Mouse (Mus musculus): ENCODE measurements around the gene Med25.

DNA sequence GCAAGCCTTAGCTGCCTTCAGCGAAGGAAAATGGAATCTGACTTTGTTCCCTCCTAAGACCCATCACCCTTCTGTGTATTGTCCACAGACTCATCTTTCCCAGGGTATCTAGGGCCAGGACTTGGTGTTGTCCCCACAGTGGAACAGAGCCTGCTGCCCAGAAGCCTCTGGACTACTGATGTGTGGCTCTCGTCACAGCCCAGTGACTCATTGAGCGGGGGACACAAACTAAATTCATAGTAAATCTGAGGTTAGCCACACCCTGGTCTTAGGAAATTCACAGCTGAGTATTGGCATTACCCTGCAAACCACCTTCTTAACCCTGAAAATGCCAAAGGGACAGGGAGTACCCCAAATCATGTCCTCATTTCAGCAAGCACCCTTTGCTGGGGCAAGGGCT is 65.7 kb downstream of the Med25 start:
- TF ChIP-seq CTCF (IDR thresholded peaks at IDR 0.05; ENCODE audit: extremely low read depth, insufficient read length, insufficient replicate concordance, low read depth, low read length) (no peak), POLR2A (IDR thresholded peaks at IDR 0.05; ENCODE audit: low read depth, low read length) (no peak)

All from small intestine, adult 2 months (tissue).